Mouse (Mus musculus) right cerebral cortex, postnatal 10 days (tissue): ENCODE measurements around the gene Six4.
"Not testable (repeated sequence)": the region's sequence is repeated elsewhere in the genome, so short reads cannot be mapped to it uniquely, and the experiment has no call there.

Experiments
- DNase-seq, 2 experiments: peaks; one replicate each; pipeline ENCODE4 v3.0.0; 2021; ENCODE audit warnings: low spot score in 2 of 2

The Six4 gene

GRCm38 (mm10) chr12:73113196-73113595 is at the start of gene Six4:
Gene Six4, minus strand, starts transcription at chr12:73113456.
- DNase-seq = peak; percentile 48 to 52

GRCm38 (mm10) chr12:73162408-73163181 is 49.3 kb upstream of the Six4 start:
- no peak for DNase-seq

DNA sequence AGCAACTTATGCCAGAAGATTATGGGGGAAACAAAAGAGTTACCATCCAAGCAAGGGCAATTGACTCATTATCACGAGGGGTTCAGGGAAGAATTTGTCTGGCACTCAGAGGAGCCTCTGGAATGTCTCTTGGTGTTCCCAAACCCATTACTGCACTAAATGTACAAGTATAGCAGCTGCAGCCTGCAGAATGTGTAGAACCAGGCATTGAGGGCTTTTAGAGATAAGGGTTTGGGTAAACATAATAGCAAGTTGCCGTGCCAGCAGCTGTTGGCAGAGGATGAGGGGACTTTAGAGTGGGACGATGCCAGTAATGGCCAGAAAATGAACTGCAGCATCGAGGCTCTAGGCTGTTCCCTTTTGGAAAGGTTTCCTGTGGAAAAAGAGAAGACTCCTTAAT is 47.1 kb upstream of the Six4 start:
- no peak for DNase-seq

DNA sequence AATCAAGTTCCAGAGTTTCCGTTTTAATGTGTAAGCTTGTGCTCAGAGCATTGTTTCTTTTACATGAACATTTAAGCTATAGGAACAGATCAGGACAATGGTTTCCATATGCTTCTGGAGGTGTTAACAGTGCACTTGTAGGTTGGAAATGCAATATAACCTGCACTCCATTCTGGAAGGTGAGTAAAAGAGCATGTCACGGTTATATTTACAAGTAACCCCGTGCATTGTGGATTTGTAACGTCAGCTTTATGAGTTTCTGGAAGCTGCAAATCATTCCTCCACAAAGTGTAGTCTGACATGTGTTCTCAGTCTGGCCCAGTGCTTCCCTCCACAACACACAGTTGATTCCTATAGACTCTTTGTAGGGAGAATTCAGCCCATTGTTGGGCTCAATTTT is 40.9 kb upstream of the Six4 start:
- DNase-seq = no peak

DNA sequence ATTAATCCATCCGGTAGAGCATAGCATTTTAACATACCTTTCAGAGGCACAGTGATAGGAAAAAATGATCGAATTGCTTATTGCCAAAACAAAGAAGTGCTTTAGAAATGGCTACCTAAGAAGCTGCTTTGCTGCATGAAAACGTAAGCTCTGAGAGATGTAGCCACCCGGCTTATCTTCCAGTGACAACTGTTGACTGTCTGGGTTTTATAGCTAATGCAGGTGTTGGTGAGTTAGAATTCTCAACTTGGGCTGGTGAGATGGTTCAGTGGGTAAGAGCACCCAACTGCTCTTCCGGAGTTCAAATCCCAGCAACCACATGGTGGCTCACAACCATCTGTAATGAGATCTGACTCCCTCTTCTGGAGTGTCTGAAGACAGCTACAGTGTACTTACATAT is 37.8 kb upstream of the Six4 start:
- DNase-seq = not testable (repeated sequence)

- DNase-seq = no peak
These were observed 34.0 kb upstream of the Six4 start for GRCm38 (mm10) chr12:73147236-73147635.

- DNase-seq = no peak
These were observed 27.5 kb upstream of the Six4 start for GRCm38 (mm10) chr12:73140732-73141131.

DNA sequence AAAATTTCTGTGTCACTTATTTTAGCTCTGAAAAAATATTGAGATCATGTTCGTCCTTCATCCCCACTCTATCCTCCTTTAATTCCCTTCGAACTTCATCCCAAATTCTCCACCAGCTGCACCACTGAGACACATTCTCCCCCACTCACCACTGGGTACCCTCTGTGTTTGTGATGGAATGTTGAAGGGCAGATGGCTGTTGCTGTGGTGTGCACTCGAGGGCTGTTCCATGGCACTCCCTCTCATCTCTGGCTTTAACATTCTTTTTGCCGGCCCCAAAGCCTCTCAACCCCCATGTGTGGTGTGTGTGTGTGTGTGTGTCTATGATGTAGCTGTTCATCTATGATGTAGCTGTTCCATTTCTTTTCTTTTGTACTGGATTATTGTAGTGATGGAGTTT is 12.0 kb upstream of the Six4 start:
- no peak for DNase-seq

- peak; percentile 82 to 89 for DNase-seq
These were observed 10.1 kb upstream of the Six4 start, which contains the start of gene Mnat1 for GRCm38 (mm10) chr12:73123093-73124041. Gene Mnat1, plus strand, starts transcription at chr12:73123717.

DNA sequence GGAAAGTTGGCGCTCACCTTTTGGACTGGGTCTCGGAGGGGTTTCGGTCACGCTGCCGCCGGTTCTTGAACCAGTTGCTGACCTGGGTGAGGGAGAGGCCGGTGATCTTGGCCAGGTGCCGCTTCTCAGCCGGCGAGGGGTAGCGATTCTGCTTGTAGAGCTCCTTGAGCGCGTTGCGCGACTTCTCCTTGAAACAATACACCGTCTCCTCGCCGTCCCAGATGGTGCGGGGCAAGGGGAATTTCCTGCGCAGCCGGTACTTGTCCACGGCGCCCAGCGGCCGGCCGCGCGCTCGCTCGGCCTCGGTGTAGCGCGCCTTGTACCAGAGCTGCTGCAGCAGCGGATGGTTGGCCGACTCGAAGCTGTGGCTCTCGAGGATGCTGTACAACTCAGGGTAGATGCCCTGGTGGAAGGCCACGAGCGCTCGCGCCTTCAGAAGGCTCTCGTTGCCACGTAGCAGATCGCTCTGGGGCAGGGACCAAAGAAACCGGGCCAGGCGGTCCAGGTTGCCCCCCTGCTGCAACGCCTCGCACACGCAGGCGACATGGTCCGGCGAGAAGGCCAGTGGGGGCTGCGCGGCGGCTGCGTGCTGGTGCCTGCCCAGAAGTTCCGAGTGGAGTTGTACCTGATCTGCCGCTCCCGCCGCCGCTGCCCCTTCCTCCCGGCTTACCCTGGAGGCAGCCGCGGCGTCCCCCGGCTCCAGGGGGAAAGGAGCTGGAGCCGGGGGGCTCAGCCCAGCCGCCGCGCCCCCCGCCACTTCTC is 749 bp downstream of the Six4 start:
- peak; percentile 40 to 42 for DNase-seq

DNA sequence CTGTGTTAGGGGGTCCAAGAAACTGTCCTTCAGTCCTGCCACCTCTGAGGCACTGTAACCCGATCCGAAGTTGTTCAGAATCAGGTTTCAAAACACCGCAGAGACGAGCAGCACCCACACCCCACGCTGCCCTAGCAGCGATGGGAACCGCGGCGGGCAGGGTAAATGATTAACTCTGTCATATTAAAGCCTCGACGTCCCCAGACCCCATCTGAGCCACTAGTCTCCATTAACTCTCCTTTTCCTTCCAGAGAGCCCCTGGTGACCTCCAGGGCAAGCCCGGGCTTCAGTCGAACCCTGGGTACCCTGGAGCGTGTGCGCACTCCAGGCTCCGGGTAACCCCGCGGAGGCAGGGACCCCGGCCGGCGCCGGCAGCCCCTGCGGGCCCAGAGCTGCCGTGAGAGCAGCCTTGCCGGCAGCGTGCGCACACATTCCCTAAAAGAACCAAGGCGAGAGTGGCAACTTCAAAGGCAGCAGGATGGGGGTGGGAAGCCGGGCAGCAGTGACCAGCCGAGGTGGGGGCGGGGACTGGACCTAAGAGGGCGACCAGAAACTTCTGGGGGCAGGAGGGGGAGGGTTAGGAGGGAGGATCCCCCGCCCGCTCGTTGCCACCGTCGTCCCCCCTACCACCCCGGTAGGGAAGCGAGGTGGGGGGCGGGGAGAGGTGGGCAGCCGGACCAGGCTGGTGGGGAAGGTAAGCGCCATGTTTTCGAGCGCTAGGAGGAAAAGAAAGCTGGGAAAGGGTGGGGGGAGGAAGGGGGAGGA is 1.5 kb downstream of the Six4 start:
- peak in 1 of 2 experiments; percentile 22 for DNase-seq

- DNase-seq = no peak
These were observed 2.7 kb downstream of the Six4 start for GRCm38 (mm10) chr12:73110431-73111111.

- DNase-seq = no peak
These were observed 5.4 kb downstream of the Six4 start for GRCm38 (mm10) chr12:73107821-73108220.

- DNase-seq = no peak
These were observed 9.5 kb downstream of the Six4 start for GRCm38 (mm10) chr12:73103713-73104112.

GRCm38 (mm10) chr12:73098593-73098992 is 14.7 kb downstream of the Six4 start:
- DNase-seq = no peak

GRCm38 (mm10) chr12:73096177-73096576 is 17.1 kb downstream of the Six4 start:
- not testable (repeated sequence) for DNase-seq

GRCm38 (mm10) chr12:73094605-73095004 is 18.7 kb downstream of the Six4 start:
- no peak for DNase-seq

DNA sequence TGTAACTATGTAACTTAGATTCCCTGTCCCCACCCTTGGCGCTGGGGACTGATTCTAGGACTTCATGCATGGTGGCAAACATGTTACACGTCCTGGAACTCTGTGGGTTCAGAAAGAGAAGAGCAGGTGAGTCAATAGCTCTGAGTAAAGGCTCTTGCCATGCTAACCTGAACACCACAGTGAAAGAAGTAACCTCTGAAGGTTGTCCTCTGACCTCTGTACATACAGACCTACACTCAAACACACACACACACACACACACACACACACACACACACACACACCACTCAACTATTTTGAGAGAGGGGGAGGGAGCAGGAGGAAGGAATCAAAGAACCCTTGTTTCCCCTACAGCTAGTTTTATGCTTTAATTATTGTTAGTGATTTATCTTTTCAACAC is 19.1 kb downstream of the Six4 start:
- DNase-seq = no peak

- no peak for DNase-seq
These were observed 22.5 kb downstream of the Six4 start for GRCm38 (mm10) chr12:73090672-73091335.

DNA sequence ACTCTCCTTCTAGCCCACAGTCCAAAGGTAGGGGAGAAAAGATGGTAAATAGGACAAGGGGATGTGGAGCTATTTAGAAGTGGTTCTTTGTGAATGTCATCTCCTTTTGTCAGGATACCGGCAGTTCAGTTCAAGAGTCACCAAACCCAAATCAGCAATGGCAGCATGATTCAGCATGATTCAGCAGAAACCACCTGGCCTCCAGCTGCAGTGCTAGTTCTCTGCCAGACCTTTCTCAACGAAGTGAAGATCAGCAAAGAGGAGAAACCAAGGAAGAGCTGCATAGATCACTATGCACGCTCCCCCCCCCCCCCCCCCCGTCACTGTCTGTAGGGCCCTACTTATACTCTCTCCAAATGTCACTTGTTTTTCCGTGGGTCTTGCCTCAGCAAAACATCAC is 24.3 kb downstream of the Six4 start:
- no peak for DNase-seq
